Mouse (Mus musculus) mature B cell (primary cell): ENCODE measurements around the gene Tspan1.

Source experiments
- in situ Hi-C: fragments of 300-500 bp; cut with MboI; formaldehyde crosslinking; loops from 2 replicates; pipeline ENCODE4 v1.14.3; 2019

The Tspan1 gene

DNA sequence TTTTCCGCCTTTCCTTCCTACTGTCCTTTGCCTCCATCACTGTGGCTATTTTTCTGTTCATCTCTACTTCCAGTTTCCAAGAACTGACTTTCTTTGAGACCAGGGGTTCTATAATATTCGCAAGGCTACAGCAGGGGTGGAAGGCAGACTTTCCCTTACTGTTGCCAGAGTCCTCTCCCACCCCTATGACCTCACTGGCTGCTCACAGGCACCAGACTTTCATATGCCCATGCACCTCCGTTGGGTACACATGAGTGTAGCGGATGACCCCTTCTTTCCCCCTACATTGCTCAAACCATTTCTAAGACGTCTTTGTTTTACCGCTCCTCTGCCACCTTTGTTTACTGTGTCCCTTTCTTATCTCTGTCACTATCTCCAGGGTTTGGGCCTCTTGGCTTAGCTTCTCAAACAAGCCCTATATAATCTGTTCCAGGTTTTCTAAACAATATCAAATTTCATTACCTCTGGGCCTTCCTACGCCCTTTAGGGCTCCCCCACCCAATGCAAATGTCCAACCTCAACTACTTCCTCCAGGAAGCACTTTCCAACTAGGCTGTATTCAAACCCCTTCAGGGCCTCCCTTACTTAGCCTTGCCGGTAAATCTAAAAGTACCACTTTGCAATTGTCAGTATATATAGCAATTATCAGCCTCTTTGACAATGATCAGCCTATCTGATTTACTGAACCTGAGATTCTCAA, 1.5 kb downstream of the Tspan1 start:
- in situ Hi-C loops: no loop called here

DNA sequence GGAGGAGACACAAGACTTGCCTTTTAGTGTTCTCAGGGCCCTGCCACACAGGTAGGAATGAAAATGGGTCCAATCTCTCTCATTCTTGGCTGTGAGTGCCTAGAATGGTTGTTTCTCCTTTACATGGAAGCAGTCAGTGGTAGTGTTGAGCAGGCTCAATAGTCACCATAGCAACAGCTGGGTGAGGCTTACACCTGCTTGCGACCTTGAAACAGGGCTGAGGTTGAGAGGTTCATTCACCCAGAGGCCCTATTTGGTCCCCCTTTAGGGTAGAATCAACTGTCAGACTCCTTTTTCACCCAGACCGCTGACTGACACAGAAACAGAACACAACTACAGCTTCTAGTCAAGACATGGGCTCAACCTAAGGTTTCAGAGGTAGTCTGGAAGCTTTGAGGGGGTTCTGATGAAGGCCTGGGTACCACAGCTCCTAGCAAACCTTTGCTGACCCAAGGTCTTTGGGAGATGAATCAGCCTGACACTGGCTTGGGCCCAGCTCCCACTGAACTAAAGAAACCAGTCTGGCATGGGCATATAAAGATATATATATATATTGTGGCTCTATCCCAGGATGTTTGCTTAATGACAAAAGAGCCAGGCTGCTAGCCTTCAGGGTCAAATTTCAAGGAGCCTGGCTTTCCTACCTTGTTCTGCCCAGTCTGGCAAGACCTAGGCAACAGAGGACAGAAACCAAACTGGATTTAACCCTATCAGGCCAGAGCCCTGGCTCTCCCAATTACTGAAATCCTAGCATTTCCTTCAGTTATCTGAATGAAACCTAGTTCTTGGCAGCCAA, 2.4 kb downstream of the Tspan1 start:
- in situ Hi-C loops: no loop called here

DNA sequence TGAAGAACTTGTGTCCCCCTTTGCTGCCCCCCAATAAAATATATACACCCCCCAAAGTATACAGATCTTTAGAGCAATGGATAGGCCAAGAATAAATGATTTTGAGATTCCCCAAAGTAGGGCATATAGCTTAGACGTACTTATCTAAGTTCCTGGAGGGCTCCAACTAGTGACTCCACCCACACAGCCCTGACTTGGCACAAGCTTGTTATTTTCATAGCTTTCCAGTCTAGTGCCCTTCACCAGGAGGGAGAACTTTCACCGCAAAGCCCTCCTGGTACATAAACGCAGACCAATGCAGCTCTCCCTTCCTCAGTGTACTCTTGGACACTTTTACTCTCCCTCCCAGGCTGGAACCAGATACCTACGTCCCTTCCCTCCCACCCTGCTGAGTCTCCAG, 5.3 kb downstream of the Tspan1 start:
- in situ Hi-C loops: no loop called here

DNA sequence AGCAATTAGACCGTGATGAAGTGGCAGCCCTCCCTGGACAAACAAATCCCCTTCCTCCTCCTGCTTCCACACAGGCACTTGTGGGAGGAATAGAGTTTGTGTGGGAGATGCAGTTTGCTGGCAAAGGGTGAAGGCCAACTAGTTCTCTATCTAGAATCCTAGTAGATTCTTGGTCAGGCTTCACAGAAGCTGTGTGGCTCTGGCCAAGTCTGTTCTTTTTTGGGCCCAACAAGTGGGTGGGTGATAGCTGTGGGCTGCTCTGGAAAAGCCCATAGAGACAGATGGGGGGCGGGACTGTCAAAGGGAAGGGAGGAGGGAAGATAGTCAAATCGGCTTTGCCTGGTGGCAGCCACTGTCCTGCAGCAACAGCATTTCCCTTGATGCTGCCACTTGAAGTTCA, 6.6 kb downstream of the Tspan1 start:
- in situ Hi-C loops: no loop called here

DNA sequence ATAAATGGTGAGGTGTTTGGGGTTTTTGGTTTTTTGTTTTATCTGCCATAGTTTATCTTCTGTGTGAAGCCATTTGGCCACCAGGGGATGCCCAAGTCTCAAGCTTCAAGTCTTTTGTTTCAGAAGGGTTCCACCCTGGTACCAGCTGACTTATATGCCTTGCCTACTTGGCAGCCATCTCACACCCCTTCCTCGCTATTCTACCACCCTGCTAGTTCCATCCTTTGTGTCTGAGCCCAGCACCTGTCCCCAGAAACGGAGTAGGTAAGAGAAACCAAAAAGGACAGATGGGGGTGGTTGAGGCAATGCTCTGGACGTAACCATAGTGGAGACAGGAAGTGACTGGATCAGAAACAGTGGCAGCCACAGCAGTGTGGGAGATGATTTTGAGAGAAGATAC, 7.5 kb downstream of the Tspan1 start:
- in situ Hi-C loops: no loop called here

DNA sequence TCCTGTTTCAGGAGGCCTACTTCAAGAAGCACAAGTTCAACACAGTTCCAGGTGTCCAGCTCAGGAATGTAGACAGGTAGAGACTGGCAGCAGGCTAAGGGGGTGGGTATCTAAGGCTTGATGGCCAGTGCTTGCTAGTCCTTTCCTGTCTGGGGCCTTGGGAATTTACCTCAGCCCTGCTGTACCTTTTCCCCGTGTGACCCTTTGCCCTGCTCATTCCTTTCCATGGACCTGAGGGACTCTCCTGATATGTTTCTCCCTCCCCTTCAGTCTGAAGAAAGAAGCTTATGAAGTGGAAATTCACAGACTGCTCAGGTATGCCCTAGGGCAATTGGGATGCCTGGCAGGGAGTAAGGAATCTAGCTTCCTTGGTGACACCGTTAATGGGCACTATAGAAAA, 9.5 kb downstream of the Tspan1 start:
- in situ Hi-C loops: no loop called here

DNA sequence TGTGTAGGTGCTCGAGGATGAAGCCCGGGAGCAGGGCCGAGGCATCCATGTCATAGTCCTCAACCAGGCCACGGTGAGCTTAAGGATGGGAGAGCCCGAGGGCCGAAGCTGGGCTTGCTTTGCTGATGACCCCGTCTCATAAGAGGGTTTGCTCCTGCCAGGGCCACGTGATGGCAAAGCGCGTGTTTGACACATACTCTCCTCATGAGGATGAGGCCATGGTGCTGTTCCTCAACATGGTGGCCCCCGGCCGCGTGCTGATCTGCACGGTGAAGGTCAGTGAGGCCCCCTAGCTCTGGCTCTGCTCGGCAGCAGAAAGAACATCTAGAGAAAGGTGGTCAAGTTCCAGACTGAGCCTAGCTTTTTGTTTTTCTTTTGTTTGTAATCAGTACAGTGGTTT, 14.7 kb downstream of the Tspan1 start:
- in situ Hi-C loops: no loop called here

DNA sequence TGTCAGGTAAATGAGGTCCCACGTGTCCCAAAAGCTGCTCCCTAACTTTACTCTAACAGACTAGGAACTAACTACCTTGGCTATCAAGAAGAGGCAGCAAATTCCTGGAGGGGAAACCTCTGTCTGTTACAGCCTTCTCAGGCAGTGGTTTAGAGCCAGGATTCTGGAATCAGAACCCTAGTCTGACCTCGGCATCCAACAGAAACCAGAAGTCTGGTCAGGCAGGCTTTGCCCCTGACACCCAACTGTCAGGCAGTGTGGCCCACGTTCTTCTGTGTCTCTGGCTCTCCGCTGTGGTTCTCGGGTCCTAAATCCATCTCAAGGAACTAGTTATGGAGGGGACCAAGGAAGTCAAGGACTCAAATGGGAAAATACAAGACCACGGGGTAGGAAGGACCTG, 16.2 kb downstream of the Tspan1 start, which contains the start of gene Lurap1:
Gene Lurap1, minus strand, starts transcription at position 101 of the 400 bp plus-strand sequence.
- in situ Hi-C loops: no loop called here

DNA sequence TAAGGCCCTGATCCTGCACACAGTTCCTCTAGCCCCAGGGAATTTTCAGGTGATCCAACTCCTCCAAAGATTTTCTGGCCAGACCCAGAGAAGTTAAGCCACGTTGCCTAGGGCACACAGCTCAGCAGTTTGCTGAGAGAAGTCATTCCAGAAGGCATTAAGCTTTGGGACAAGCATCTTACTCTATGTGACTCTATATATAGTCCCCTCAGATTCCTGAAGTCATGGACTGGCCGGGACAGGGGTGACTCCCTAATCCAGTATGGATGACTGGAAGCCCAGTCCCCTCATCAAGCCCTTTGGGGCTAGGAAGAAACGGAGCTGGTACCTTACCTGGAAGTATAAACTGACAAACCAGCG, 16.6 kb downstream of the Tspan1 start:
- in situ Hi-C loops: no loop called here

DNA sequence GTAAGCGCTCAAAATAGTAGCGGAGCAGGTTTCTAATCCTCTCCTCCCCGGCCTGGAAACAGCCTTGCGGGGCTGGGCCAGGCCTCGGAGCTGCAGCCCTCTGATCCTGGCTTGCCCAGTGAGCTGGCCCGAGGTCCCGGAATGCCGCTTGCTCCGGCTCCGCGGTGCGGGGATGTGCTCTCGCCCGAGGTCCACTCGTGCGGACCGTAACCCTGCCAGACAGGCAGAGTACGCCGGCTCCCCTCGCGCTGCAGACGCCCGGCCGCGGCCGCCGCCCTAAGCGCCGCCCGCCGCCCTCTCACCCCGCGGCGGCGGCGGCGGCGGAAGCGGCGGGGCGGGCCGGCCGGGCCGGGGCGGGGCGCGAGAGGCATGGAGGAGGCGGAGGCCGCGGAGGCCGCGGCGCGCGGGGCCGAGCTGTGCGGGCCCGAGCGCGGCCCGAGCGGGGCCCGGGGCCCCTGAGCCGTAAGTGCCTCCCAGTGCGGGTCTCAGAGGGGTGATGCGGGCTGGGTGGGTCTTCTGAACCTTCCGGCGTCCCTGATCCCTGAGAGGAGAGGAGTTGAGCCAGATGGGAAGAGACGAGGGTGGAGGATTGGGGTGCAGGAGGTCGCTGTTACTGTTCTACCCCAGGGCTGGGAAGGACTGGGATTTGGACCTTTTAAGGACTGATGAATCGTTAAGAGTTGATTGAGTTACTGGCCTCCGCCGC, 17.1 kb downstream of the Tspan1 start:
- in situ Hi-C loops: no loop called here

DNA sequence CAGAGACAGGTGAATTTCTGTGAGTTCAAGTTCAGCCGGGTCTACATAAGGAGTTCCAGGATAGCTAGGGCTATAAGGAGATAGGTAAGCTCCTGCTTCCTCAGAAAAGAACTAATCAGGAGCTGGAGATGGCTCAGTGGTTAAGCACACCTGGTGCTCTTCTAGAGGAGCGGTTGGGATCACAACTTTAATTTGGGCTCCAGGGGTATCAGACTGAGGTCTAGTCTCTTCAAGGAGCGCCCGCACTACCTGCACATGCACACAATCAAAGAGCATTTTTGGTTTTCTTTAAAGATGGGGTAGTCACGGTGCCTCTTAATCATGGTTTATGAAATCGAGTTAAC, 17.6 kb downstream of the Tspan1 start:
- in situ Hi-C loops: no loop called here

DNA sequence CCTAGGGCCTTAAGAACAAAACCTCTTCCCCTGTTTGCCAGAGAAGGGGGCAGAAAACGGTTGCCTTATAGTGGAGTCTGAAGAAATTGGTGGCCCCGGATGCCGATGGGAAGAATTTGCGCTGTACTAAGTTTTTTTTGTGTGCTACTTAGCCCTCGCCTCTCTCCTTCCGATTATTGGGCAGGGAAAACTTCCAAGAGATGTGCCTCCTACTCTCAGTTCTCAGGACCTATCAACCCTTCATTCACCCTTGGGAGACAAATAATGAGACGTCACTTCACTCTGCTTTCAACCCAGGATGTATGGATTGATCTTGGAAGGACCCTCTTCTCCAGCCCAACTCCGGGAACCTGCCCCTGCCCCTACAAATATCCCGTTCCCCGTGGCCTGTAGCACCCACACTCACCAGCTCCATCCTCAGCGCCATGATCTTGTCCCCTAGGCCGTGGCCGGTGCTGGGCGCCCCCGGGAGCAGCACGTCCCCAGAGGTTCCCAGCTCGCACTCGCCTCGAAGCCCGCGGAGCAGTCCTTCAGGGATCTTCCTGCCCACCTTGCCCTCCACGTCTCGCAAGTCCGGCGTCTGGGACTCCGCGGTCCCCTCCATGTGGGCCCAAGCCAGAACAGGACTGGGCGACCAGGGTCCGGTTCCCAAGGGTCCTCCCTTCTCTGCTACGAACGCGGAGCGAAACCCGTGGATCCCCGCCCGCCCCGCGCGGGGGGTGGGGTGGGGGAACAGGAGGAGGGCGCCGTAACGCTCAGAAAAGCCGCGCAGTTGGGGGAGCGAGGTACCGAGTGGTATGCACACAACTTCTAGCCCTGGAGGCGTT, 23.3 kb downstream of the Tspan1 start:
- in situ Hi-C loops: no loop called here

DNA sequence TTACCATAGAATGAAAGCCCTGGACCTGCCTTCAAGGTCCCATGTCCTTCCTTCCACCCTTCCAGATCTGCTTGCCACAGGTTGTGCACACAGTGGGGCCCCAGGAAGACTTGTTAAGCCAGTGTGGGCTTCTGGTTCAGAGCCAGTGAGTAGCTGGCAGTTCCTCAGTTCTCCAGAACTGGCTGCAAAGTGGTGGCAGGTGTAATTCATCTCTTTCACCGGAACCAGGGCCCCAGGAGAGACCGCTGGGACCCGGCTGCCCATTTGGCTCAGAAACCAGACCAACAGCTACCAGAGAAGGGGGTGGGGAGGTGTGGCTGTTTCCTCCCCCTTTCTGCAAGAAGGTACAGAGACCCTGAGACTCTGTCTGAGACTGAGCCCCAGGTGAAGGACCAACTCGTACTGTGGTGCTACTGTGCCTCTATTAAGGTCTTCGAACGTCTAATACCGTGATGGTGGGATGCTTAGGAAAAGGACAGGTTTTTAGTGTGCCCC, 24.0 kb downstream of the Tspan1 start:
- in situ Hi-C loops: no loop called here

DNA sequence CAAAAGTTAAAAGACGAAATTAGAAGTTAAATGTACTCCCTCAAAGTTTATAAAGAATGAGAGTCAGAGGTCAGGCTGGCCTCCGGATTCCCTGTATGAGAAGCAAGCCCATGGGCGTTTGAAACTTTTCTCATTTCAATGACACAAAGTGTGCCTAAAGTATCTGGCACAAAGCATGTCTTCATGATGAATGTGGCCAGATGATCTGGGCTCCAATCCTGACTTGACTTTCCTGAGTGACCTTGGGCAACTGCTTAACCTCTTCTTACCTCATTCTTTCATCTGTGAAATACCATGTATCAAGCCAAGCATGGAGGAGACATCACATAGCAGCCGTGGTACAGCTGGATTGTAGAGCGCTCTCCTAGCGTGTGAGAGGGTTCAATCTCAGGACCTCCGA, 25.1 kb downstream of the Tspan1 start:
- in situ Hi-C loops: no loop called here

DNA sequence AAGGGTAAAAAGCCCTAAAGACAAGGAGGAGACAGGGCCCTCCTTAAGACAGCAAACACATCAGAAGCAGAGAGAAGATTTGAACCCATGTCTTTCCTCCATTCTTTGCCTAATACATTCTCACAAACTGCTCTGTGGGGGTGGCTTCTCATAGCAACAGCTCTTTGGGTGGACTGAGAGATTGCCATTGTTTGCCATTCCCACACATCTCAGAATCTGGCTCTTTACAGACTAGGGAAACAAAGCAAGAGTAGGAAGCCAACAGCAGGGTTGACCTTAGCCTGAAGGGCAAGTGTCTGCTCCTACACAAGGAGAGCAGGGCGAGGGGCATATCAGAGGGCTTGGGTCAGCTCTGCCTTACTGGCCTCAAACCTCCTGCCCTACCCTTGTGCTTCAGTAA, 25.7 kb downstream of the Tspan1 start:
- in situ Hi-C loops: no loop called here

DNA sequence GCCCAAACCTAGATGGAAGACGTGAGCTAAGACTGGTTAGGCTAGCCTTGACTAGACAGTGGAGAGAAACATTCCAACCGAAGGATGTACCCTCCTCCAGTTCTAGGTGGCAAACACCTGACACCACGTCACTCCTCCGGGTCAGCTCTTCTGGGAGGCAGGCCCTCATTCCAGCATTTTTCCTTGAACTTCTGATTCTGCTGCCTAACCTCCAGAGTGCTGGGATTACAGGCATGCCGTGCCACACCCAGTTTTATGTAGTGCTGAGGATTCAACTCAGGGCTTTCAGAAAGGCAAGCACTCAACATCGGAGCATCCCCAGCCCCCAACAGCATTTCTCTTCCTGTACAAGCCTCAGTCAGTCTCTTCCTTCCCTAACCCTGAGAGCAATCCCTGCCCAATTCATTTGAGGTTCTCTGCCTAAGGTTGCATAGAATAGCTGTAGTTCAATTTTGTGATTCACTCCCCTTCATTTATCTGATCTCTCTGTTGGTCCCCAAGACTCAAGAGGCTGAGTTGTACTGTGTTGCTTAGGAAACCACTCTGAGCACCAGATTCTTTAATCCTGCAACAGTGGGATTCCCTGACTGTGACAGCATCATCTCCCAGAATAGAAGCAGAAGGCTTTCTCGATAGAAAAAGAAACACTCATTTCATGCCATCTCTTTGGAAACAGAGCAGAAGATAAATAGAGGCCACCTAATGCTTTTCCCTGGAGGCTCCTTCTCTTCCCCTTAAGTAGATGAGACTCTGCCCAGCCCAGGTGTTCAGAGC, 26.4 kb downstream of the Tspan1 start:
- in situ Hi-C loops: no loop called here

DNA sequence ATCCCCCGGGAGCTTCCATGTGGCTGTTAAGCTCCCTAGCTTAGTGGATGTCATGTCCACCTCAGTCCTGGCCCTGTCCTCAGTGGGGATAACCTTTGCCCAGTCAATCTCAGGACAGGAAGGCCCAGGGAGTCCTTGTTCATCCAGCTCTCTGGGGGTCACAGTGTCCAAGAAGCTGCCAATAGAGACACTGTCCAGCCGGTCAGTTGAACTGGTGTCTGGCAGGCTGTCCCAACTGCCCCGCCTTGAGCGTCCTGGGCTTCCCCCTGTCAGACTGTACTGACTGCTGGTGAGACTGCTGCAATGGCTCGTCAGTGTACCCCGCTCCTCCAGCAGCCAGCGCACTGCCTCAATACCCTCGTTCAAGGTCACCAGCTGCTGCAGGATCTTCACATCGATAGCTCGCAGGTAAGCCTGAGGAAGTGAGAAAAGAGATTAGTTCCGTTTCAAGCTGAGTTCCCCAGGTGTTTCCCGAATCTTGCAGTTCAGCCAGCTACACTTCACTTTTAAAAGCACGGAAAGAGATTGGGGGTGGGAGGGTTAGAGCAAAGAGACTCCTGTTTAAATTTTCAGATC, 29.9 kb downstream of the Tspan1 start:
- in situ Hi-C loops: no loop called here

DNA sequence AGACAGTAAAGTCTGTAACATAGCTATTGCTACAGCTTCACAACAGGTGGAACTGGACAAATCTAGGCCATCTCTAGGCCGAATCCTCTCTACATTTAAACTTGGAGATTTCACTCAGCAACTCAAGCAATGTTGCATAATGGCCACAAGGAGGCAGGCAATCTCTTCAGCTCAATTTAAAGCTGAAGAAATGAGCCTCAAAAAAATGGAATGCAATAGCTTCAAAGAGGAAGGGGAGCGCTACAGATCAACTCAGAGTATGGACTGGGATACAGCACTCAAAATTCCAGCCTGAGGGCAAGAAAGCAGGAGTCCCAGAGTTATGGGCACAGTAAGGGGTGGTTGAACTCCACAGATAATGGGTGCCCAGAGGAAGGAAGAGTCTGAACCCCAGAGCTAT, 32.4 kb downstream of the Tspan1 start:
- in situ Hi-C loops: no loop called here

DNA sequence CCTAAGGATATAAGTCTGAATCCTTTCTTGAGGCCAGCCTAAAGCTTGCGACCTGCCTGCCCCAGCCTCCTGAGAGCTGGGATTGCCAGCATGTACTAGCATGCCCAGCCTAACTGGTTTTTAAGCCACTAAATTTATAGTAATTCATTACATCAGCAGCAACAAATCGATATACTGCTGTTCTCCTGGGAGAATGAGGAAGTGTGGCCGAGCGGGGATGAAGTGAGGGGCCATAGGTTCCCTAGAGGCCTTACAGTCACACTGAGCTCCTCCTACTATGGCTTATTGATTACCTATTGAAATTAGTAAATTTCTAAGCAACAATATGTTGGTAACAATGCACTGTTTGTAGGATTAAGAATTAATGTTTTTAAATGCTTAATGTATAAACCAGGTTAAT, 34.3 kb downstream of the Tspan1 start:
- in situ Hi-C loops: no loop called here

DNA sequence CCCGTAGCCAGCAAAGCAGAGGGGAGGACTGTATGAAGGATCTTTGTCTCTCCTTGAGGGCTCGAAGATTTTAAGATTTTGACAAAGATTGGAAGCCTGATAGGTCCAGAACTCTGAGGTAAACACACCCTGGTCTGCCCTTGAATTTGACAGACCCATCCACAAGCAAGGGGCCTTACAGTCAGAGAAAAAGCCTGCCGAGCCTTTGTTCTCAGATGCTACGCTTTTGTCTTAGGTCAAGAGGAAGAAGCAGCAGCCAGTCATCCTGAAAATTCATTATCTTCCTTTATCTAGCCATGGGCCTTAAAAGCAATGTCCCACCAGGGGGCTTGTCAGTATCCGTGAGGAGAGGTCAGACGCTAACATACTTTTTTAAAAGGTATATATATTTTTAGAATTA, 39.4 kb downstream of the Tspan1 start:
- in situ Hi-C loops: no loop called here

DNA sequence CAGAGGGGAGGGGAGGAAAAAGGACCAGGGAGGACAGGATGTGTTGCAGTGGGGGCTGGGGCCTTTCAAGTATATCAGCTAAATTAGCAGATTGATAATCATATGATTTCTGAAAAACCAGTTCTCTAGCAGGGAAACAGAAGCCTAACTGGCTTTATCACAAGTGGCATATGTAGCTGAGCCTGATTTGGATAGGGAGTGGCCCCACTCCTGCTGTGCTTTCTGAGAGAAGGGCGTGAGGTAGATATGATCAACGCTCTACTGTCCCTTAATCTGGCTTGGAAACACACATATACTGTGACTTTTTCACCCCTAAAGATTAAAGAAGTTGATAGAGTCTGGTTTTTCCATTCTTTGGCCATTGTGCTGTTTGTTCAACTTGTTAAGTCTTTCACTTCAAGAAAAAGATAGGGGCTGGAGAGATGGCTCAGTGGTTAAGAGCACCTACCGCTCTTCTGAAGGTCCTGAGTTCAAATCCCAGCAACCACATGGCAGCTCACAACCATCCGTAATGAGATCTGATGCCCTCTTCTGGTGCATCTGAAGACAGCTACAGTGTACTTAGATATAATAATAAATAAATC, 41.5 kb downstream of the Tspan1 start:
- in situ Hi-C loops: no loop called here
